Mouse (Mus musculus) megakaryocyte, embryonic 14.5 days (primary cell): ENCODE results near the gene Krtcap2. TPM values are rescaled to one million over a fixed set of nuclear protein-coding genes. Genes with fewer than 3 reads are reported as not detected.

Experiments used
- H3K27me3 ChIP-seq: replicated peaks from 2 replicates; pipeline ENCODE3; 2012; ENCODE audit warnings: inconsistent platforms
- H3K36me3 ChIP-seq: replicated peaks from 2 replicates; pipeline ENCODE3; 2012; ENCODE audit warnings: low read length, inconsistent platforms, mixed read lengths
- H3K4me1 ChIP-seq: 2 replicates; pipeline ENCODE4 v1.6.1; 2012; ENCODE audit warnings: inconsistent platforms
- H3K4me3 ChIP-seq: replicated peaks from 2 replicates; pipeline ENCODE3; 2012; ENCODE audit warnings: moderate library complexity, mild to moderate bottlenecking, inconsistent platforms
- H3K9me3 ChIP-seq: 2 replicates; pipeline ENCODE4 v1.6.1; 2012; ENCODE audit warnings: inconsistent platforms
- FLI1 ChIP-seq: IDR thresholded peaks from 2 replicates; pipeline ENCODE4 v1.6.1; 2012; ENCODE audit warnings: low read length, inconsistent platforms, mixed read lengths
- GATA1 ChIP-seq: IDR thresholded peaks from 3 replicates; pipeline ENCODE4 v1.6.1; 2012; ENCODE audit warnings: mixed read lengths, low read length, inconsistent platforms, borderline replicate concordance
- polyA plus RNA-seq: library from polyadenylated mRNA; stranded (reverse); fragments of >175 nt; gene quantifications from 2 replicates; pipeline ENCODE4 v1.2.3, GENCODE M21; 2012; ENCODE audit warnings: low replicate concordance; ENCODE audit not compliant: insufficient read depth

Krtcap2 gene
- polyA plus RNA-seq, 1 experiment: 225 TPM

GRCm38 (mm10) chr3:89262417-89262816, 16.7 kb downstream of the Krtcap2 start:
- no peaks in the 10 kb centered on the region for H3K9me3 ChIP-seq
- TF ChIP-seq GATA1: no peak
- no peak for TF ChIP-seq FLI1
- H3K4me3 ChIP-seq: peak overlapping the region; percentile 8
- peaks cover 49% of the 10 kb centered on the region for H3K4me1 ChIP-seq
- no peaks in the 10 kb centered on the region for H3K36me3 ChIP-seq
- peaks cover 18% of the 10 kb centered on the region for H3K27me3 ChIP-seq

- Histone ChIP-seq H3K4me1 (peaks cover 65% of the 10 kb centered on the region), H3K27me3 (peaks cover 2% of the 10 kb centered on the region), H3K9me3 (no peaks in the 10 kb centered on the region), H3K4me3 (peak overlapping the region; percentile 100), H3K36me3 (peaks cover 9% of the 10 kb centered on the region)
- TF ChIP-seq FLI1 (0 out of 2 replicates have a peak, but pooled peaks have one; percentile 8), GATA1 (no peak)
Measured at GRCm38 (mm10) chr3:89266439-89266893, 20.7 kb downstream of the Krtcap2 start.

DNA sequence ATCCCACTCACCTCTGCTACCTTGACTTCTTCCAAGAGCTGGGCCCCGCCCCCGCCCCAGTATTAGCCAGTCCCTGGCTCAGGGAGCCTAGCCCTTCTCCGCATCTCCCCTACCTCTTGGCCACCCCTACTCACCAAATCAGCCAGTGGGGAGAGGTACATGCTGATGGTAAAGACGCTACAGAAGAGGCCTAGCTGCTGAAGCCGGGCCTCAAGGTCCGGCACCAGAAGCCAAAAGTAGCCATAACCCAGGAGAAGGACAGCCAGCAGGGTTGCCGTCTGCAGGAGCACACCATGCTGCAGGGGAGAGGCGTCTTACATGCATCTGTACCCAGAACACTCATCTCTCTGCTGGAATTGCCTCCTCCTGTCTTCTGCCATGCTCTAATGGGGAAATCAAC, 23.1 kb downstream of the Krtcap2 start:
- H3K9me3 ChIP-seq: no peaks in the 10 kb centered on the region
- peaks cover 59% of the 10 kb centered on the region for H3K4me1 ChIP-seq
- H3K36me3 ChIP-seq: peaks cover 9% of the 10 kb centered on the region
- H3K4me3 ChIP-seq: peak overlapping the region; percentile 94
- H3K27me3 ChIP-seq: peaks cover 17% of the 10 kb centered on the region
- TF ChIP-seq GATA1 (no peak), FLI1 (no peak)

GRCm38 (mm10) chr3:89270051-89270755, 24.4 kb downstream of the Krtcap2 start, which contains the start of gene Slc50a1:
Gene Slc50a1, minus strand, starts transcription at chr3:89270570.
- H3K9me3 ChIP-seq: no peaks in the 10 kb centered on the region
- H3K4me3 ChIP-seq: peak within 1 kb of the TSS; percentile 94
- H3K4me1 ChIP-seq: peaks cover 59% of the 10 kb centered on the region
- peaks cover 9% of the 10 kb centered on the region for H3K36me3 ChIP-seq
- H3K27me3 ChIP-seq: peaks cover 21% of the 10 kb centered on the region
- TF ChIP-seq GATA1: no peak
- TF ChIP-seq FLI1: no peak

GRCm38 (mm10) chr3:89270891-89271290, 25.1 kb downstream of the Krtcap2 start:
- TF ChIP-seq GATA1 (no peak), FLI1 (no peak)
- Histone ChIP-seq H3K9me3 (no peaks in the 10 kb centered on the region), H3K27me3 (peaks cover 27% of the 10 kb centered on the region), H3K4me3 (peak overlapping the region; percentile 94), H3K36me3 (peaks cover 9% of the 10 kb centered on the region), H3K4me1 (peaks cover 57% of the 10 kb centered on the region)

DNA sequence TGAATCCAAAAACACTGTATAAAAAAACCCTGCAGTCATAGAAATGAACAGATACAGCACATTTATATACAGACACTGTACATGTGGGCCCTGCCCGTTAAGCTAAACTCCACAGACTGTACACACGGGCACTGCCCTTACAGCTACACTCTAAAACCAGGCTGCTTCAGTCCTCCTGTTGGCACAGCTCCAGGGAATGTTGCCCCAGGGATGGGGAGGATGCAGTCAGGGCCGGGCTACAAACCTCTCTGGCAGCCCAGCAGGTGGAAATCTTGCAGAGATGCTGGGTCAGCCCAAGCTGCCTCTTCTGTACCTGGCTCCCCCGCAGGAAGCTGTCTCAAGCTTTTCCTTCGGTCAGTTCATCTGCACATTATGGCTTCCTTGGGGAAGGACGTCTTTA, 26.0 kb downstream of the Krtcap2 start:
- H3K9me3 ChIP-seq: no peaks in the 10 kb centered on the region
- peaks cover 36% of the 10 kb centered on the region for H3K27me3 ChIP-seq
- peaks cover 48% of the 10 kb centered on the region for H3K4me1 ChIP-seq

DNA sequence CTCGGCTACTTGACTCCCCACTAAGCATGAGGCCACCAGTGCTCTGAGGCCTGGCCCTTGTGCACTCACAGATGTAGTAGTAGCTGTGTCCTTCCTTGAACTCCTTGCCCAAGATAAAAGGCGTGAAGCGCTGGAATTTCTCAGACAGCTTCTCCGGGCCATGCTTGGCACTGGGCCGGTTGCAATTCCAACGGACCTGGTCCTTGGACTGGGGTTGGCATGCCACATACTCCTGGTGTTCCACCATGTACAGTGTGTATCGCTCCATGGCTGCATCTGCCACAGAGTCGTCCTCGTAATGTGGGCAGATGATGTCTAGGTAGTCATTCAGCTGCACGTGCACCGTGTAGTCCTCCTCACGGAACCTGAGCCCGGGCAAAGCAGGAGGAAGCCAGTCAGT, 30.3 kb downstream of the Krtcap2 start:
- H3K9me3 ChIP-seq: no peaks in the 10 kb centered on the region
- H3K4me1 ChIP-seq: peaks cover 36% of the 10 kb centered on the region
- peak overlapping the region; percentile 25 for H3K4me3 ChIP-seq
- H3K27me3 ChIP-seq: peaks cover 77% of the 10 kb centered on the region
- H3K36me3 ChIP-seq: no peaks in the 10 kb centered on the region
- no peak for TF ChIP-seq GATA1
- TF ChIP-seq FLI1: no peak

More for the DNA sequence above, 26.0 kb downstream of the Krtcap2 start:
- Histone ChIP-seq H3K36me3 (peaks cover 9% of the 10 kb centered on the region), H3K4me3 (no peak overlapping the region)
- no peak for TF ChIP-seq FLI1
- no peak for TF ChIP-seq GATA1

GRCm38 (mm10) chr3:89277281-89278021, 31.7 kb downstream of the Krtcap2 start:
- H3K9me3 ChIP-seq: no peaks in the 10 kb centered on the region
- peaks cover 81% of the 10 kb centered on the region for H3K27me3 ChIP-seq
- H3K4me3 ChIP-seq: no peak overlapping the region
- TF ChIP-seq GATA1: no peak
- no peak for TF ChIP-seq FLI1
- no peaks in the 10 kb centered on the region for H3K36me3 ChIP-seq
- H3K4me1 ChIP-seq: peaks cover 45% of the 10 kb centered on the region

DNA sequence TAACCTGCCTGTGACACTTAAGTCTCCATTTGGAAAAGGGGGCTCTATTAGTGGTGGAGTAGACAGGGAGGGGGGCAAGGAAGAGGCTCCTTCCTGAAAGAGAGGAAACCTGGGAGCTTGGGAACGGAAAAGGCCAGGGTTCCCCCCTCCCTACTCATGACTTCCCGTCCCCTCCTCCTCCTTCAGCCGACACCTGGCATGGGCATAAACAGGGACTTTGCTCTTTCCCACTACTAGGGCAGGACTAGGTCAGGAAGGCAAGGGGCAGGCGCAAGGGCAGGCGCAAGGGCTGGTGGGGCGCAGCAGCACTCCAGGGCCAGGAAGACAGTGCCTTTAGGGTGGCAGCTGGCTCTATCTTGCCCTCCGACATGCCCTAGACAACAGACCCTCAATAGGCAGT, 32.3 kb downstream of the Krtcap2 start:
- peaks cover 41% of the 10 kb centered on the region for H3K4me1 ChIP-seq
- no peaks in the 10 kb centered on the region for H3K36me3 ChIP-seq
- no peaks in the 10 kb centered on the region for H3K9me3 ChIP-seq
- TF ChIP-seq GATA1: no peak
- no peak for TF ChIP-seq FLI1
- peak overlapping the region; percentile 6 for H3K4me3 ChIP-seq
- H3K27me3 ChIP-seq: peaks cover 81% of the 10 kb centered on the region

DNA sequence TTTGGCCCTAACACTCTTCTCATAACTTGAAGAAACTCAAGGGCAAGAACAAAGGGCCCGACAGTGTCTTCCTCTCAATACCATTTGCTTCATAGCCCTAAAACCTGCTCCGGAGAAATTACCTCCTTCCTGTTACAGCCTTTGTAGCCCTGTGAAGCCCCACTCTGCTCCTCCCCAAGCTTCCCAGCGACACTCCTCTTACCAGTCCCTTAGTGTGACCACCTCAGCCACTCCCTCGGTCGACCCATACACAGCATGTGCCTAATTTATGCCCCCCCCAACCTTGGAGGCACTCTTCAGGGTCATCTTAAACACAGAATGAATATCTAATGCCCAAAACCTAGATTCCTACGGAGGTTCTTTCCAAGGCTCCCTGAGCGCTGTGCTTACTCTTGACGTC, 32.9 kb downstream of the Krtcap2 start:
- Histone ChIP-seq H3K36me3 (no peaks in the 10 kb centered on the region), H3K4me3 (no peak overlapping the region), H3K4me1 (peaks cover 41% of the 10 kb centered on the region), H3K27me3 (peaks cover 80% of the 10 kb centered on the region), H3K9me3 (no peaks in the 10 kb centered on the region)
- TF ChIP-seq GATA1 (no peak), FLI1 (no peak)
